Mouse (Mus musculus) heart, adult 18-20 months (tissue): ENCODE data around the gene 1700012A03Rik. TPM values are rescaled to one million over a fixed set of nuclear protein-coding genes. Genes with fewer than 3 reads are reported as not detected.

ENCODE experiments used
- DNase-seq, 2 experiments: peaks; one replicate each; pipeline ENCODE4 v3.0.0; 2021 to 2022; ENCODE audit warnings: mixed read lengths in 1 of 2
- total RNA-seq, 2 experiments: library from RNA; stranded (reverse); gene quantifications; 2 replicates each; pipeline ENCODE4 v1.2.3; 2021

The 1700012A03Rik gene
- total RNA-seq, 2 experiments from 2014 or later: not detected

GRCm38 (mm10) chr6:32093312-32093711, 43.3 kb downstream of the 1700012A03Rik start:
- no peak for DNase-seq

- DNase-seq: no peak
Observed at GRCm38 (mm10) chr6:32105547-32106275, 55.7 kb downstream of the 1700012A03Rik start.
